Mouse (Mus musculus) megakaryocyte, embryonic 14.5 days (primary cell): ENCODE results near the gene Cntnap1.

Experiments used
- FLI1 ChIP-seq: IDR thresholded peaks from 2 replicates; pipeline ENCODE4 v1.6.1; 2012; ENCODE audit warnings: low read length, inconsistent platforms, mixed read lengths
- GATA1 ChIP-seq: IDR thresholded peaks from 3 replicates; pipeline ENCODE4 v1.6.1; 2012; ENCODE audit warnings: mixed read lengths, low read length, inconsistent platforms, borderline replicate concordance

GRCm38 (mm10) chr11:101187541-101187940 lies 17.2 kb downstream of the Cntnap1 start:
- TF ChIP-seq GATA1: no peak
- no peak for TF ChIP-seq FLI1
